In the genomic region with DNA sequence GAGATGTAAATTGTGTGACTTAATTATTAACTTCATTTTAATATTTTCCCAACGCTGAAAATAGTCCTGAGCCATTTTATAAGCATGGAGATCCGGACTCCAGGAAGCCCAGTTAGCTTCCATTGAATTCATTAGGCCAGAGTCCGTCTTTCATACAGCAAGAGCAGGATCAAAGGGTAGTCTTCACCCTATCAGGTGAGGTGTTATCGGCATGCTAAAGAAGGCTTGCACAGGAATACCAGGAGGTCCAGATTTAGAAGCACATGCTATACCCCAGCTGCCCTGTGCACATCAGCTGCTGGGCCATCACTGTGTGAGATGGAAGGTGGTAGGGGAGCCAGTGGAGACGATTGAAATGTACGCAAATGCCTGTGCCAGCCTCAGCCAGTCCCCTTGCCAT, we compare ENCODE assay signal across 17 mouse cellular contexts. TPM values are rescaled to one million over a fixed set of nuclear protein-coding genes. Genes with fewer than 3 reads are reported as not detected.
"Had no signal": no experiment of that assay in that cellular context is flagged by ENCODE, and none has a peak within 500 bp of the region (broad histone marks: within the 10 kb centered on the region; RNA-seq: fewer than 3 reads in every experiment).

No protein-coding gene starts in this region.

- H3K4me2 ChIP-seq: kidney, embryonic 15.5 days; limb, embryonic 13.5 days; midbrain, embryonic 12.5 days had no signal

- H3K36me3 ChIP-seq: kidney, embryonic 15.5 days; limb, embryonic 13.5 days; midbrain, embryonic 12.5 days had no signal

- H3K4me3 ChIP-seq: kidney, embryonic 15.5 days; limb, embryonic 13.5 days; midbrain, embryonic 12.5 days had no signal

- H3K27me3 ChIP-seq: kidney, embryonic 15.5 days had no signal

- H3K9me3 ChIP-seq: kidney, embryonic 15.5 days; limb, embryonic 13.5 days; midbrain, embryonic 12.5 days had no signal

- H3K9ac ChIP-seq: kidney, embryonic 15.5 days; limb, embryonic 13.5 days; liver, embryonic 14.5 days; midbrain, embryonic 12.5 days had no signal

- DNase-seq: kidney, adult 2 months; kidney, postnatal 14 days; lung, adult 18-20 months; retina, postnatal 1 day; right cerebral cortex, postnatal 4 days; spleen, adult 18-20 months; thymus, adult 18-20 months; thymus, postnatal 14 days had no signal

- H3K27ac ChIP-seq: kidney, embryonic 15.5 days; limb, embryonic 13.5 days; liver, embryonic 14.5 days; midbrain, embryonic 12.5 days had no signal

RNA-seq across cellular contexts. Expression of gene C8b, which starts 50.3 kb away (rescaled TPM):
- total RNA-seq: left cerebral cortex, postnatal 36 days; megakaryocyte-erythroid progenitor cell, adult 5-6 weeks; midbrain, postnatal 0 days had no signal
- polyA plus RNA-seq: kidney, adult 2 months; limb, embryonic 13.5 days; midbrain, embryonic 12.5 days; stomach, embryonic 14.5 days; urinary bladder, adult 2 months had no signal
